Mouse (Mus musculus) lung, embryonic 15.5 days (tissue): ENCODE data around the gene Adig. TPM values are rescaled to one million over a fixed set of nuclear protein-coding genes. Genes with fewer than 3 reads are reported as not detected.

ENCODE experiments used
- ATAC-seq: fragments of 200-750 bp; cut with Nextera tagmentation; 2 replicates; pipeline ENCODE4 v1.8.0; 2017; ENCODE audit warnings: moderate number of reproducible peaks, borderline replicate concordance; ENCODE audit not compliant: low FRiP score, low TSS enrichment; ENCODE audit errors: extremely low read depth
- H3K27ac ChIP-seq: fragments of 300-500 bp; sonication (generic); 2 replicates; pipeline ENCODE4 v1.5.1; 2015; ENCODE audit warnings: moderate library complexity, mild to moderate bottlenecking, inconsistent platforms
- H3K27me3 ChIP-seq: fragments of 300-500 bp; sonication (generic); 2 replicates; pipeline ENCODE4 v1.6.1; 2015; ENCODE audit warnings: inconsistent platforms
- H3K36me3 ChIP-seq: fragments of 300-500 bp; sonication (generic); 2 replicates; pipeline ENCODE4 v1.6.1; 2015; ENCODE audit warnings: inconsistent platforms
- H3K4me1 ChIP-seq: fragments of 300-500 bp; sonication (generic); 2 replicates; pipeline ENCODE4 v1.6.1; 2015; ENCODE audit warnings: inconsistent platforms
- H3K4me2 ChIP-seq: fragments of 300-500 bp; sonication (generic); 2 replicates; pipeline ENCODE4 v1.6.1; 2015; ENCODE audit warnings: inconsistent platforms, mild to moderate bottlenecking, moderate library complexity
- H3K4me3 ChIP-seq: fragments of 300-500 bp; sonication (generic); 2 replicates; pipeline ENCODE4 v1.5.1; 2015; ENCODE audit warnings: mild to moderate bottlenecking, inconsistent platforms
- H3K9ac ChIP-seq: fragments of 300-500 bp; sonication (generic); 2 replicates; pipeline ENCODE4 v1.6.1; 2015; ENCODE audit warnings: inconsistent platforms
- H3K9me3 ChIP-seq: fragments of 300-500 bp; sonication (generic); 2 replicates; pipeline ENCODE4 v1.6.1; 2016; ENCODE audit warnings: inconsistent platforms
- WGBS: fragments of 180-500 bp; shearing (Covaris S2); methylation state at CpG from one replicate; pipeline ENCODE4 v1.1.7; 2015; 5-methylcytosine and 5-hydroxymethylcytosine counted together
- polyA plus RNA-seq: library from polyadenylated mRNA; unstranded; fragments of >200 nt; fragmentation: Nextera tagmentation; extraction: Ambion mirVana; gene quantifications from 2 replicates; pipeline ENCODE4 v1.2.1, GENCODE M21; 2015

The Adig gene
- not detected in 2 replicates for polyA plus RNA-seq

DNA sequence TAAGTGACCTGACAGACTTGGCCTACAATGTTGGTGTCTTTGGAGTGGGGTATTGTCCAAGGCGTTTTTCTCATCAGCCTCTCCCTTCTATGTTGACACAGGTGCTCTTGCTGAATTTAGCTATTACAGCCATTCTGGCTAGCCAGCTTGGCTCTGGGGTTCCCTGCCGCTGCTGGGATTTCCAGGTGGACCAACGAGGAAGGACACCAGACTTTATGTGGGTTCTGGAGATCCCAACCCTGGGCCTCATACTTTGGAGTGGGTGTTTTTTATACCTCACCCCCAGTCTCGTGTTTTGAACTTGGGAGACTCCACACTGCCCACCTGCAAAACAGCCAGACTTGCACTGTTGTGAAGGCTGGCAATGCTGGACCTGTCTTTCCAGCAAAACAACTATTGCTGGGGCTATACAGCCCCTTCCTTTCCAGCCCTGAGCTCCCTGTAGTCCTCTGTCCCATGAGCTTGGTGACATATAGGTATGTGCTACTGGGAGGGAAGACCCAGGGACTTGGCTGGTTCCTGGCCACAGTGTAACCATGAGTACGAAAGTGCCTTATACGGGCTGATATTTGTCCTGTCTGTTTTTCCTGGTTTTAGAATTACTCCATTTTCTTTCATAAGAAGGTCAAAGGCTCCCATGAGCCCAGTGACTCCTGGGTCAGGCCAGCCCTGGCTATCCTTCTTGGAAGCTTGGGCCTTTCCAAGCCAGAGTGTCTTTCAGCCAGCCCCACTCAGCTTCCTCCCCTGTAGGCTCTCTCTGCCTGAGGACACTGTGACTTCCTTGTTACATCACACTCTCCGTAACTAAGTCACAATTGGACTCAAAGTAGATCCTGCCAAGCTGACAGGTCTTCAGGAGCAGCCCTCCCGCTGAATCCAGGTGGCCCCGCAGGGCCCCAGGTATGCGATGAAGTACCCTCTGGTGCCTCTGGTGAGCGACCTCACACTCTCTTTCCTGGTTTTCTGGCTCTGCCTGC, at the start of gene Adig:
Adig (plus strand) TSS at position 777 of the 977 bp plus-strand sequence.
- Histone ChIP-seq H3K4me3 (no peak within 1 kb of the TSS), H3K27ac (peak within 1 kb of the TSS; percentile 36), H3K9me3 (no peaks in the 10 kb centered on the region), H3K27me3 (no peaks in the 10 kb centered on the region), H3K36me3 (peaks cover 17% of the 10 kb centered on the region), H3K4me1 (peaks cover 7% of the 10 kb centered on the region; the same call in 1 of the 2 replicates), H3K9ac (no peak within 1 kb of the TSS), H3K4me2 (no peak within 1 kb of the TSS)
- ATAC-seq, result no peak
- WGBS, result 51% methylated on average over 11 of the region's 11 CpGs

- H3K4me2 ChIP-seq, result no peak overlapping the region
- no peaks in the 10 kb centered on the region for H3K27me3 ChIP-seq
- H3K9ac ChIP-seq, result no peak overlapping the region
- H3K36me3 ChIP-seq, result peaks cover 47% of the 10 kb centered on the region
- no peak for ATAC-seq
- 88% methylated on average over 4 of the region's 4 CpGs for WGBS
- no peak overlapping the region for H3K4me3 ChIP-seq
- no peak overlapping the region for H3K27ac ChIP-seq
- no peaks in the 10 kb centered on the region for H3K9me3 ChIP-seq
- no peaks in the 10 kb centered on the region for H3K4me1 ChIP-seq
These were observed 46.0 kb upstream of the Adig start for GRCm38 (mm10) chr2:158456451-158456850.

GRCm38 (mm10) chr2:158457610-158458009, 44.8 kb upstream of the Adig start:
- no peak for ATAC-seq
- Histone ChIP-seq H3K4me1 (no peaks in the 10 kb centered on the region), H3K9me3 (no peaks in the 10 kb centered on the region), H3K36me3 (peaks cover 55% of the 10 kb centered on the region), H3K27me3 (no peaks in the 10 kb centered on the region), H3K27ac (no peak overlapping the region), H3K9ac (no peak overlapping the region), H3K4me3 (no peak overlapping the region), H3K4me2 (no peak overlapping the region)
- 84% methylated on average over 1 of the region's 1 CpGs for WGBS

GRCm38 (mm10) chr2:158462450-158462849, 40.0 kb upstream of the Adig start:
- no peak overlapping the region for H3K27ac ChIP-seq
- no peaks in the 10 kb centered on the region for H3K27me3 ChIP-seq
- peaks cover 66% of the 10 kb centered on the region for H3K36me3 ChIP-seq
- ATAC-seq, result no peak
- H3K4me3 ChIP-seq, result no peak overlapping the region
- H3K4me2 ChIP-seq, result no peak overlapping the region
- H3K9me3 ChIP-seq, result no peaks in the 10 kb centered on the region
- 70% methylated on average over 1 of the region's 1 CpGs for WGBS
- no peaks in the 10 kb centered on the region for H3K4me1 ChIP-seq
- H3K9ac ChIP-seq, result no peak overlapping the region

DNA sequence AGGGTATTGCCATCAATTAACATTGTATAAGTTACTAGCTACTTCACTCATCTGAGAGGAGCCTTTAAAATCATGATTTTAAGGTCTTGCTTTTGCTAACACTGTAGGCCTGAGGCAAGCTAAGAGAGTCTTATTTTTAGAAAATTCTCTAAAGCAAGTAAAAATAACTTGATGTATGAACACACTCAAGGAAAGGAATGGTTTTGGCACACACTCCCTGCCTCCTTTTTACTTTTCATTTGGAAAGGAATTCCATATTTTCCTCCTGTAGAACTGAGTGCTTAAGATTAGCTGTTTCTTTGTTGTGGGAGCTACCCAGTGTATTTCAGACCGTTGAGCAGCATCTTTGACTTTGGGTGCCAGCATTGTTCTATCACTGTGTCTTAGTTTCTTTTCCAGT, 28.3 kb upstream of the Adig start:
- H3K27ac ChIP-seq, result no peak overlapping the region
- 87% methylated on average over 1 of the region's 1 CpGs for WGBS
- no peak overlapping the region for H3K4me3 ChIP-seq
- H3K27me3 ChIP-seq, result no peaks in the 10 kb centered on the region
- no peak overlapping the region for H3K9ac ChIP-seq
- H3K4me1 ChIP-seq, result no peaks in the 10 kb centered on the region
- no peak for ATAC-seq
- no peak overlapping the region for H3K4me2 ChIP-seq
- peaks cover 59% of the 10 kb centered on the region for H3K36me3 ChIP-seq
- H3K9me3 ChIP-seq, result no peaks in the 10 kb centered on the region

- ATAC-seq, result no peak
- no peak overlapping the region for H3K4me2 ChIP-seq
- peaks cover 60% of the 10 kb centered on the region for H3K36me3 ChIP-seq
- no peaks in the 10 kb centered on the region for H3K9me3 ChIP-seq
- H3K9ac ChIP-seq, result no peak overlapping the region
- H3K27me3 ChIP-seq, result no peaks in the 10 kb centered on the region
- WGBS, result 67% methylated on average over 3 of the region's 3 CpGs
- H3K4me1 ChIP-seq, result no peaks in the 10 kb centered on the region
- H3K4me3 ChIP-seq, result no peak overlapping the region
- H3K27ac ChIP-seq, result no peak overlapping the region
These were observed 24.8 kb upstream of the Adig start for GRCm38 (mm10) chr2:158477640-158478039.

DNA sequence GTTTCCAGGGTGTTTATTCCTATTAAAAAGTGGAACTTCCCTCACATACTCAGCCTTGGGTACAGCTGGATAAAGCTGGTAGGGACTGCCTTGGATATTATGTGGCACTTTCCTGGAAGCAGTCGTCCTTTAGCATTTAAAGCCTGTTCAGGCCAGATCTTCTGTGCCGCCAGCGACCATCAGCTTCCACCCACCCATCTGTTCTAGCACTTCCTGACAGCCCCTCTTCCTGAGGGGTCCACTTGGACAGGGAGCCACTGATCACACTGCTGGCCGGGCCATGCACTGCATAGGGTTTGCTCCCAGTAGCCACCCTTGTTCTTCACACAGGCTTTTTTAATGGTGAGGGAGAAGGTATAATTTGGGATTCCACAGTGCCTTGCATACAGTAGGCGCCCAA, 4.0 kb upstream of the Adig start:
- Histone ChIP-seq H3K36me3 (peaks cover 43% of the 10 kb centered on the region), H3K9ac (no peak overlapping the region), H3K4me3 (no peak overlapping the region), H3K27me3 (no peaks in the 10 kb centered on the region), H3K27ac (no peak overlapping the region), H3K9me3 (no peaks in the 10 kb centered on the region), H3K4me2 (no peak overlapping the region), H3K4me1 (peaks cover 7% of the 10 kb centered on the region; the same call in 1 of the 2 replicates)
- WGBS, result 87% methylated on average over 5 of the region's 5 CpGs
- no peak for ATAC-seq

- Histone ChIP-seq H3K9me3 (no peaks in the 10 kb centered on the region), H3K4me1 (peaks cover 7% of the 10 kb centered on the region; the same call in 1 of the 2 replicates), H3K36me3 (peaks cover 10% of the 10 kb centered on the region; the same call in 1 of the 2 replicates), H3K9ac (no peak overlapping the region), H3K4me3 (no peak overlapping the region), H3K4me2 (no peak overlapping the region), H3K27me3 (no peaks in the 10 kb centered on the region), H3K27ac (0 out of 2 replicates have a peak overlapping the region, but pooled peaks have one; percentile 36)
- ATAC-seq, result no peak
- 67% methylated on average over 7 of the region's 7 CpGs for WGBS
These were observed 814 bp downstream of the Adig start for GRCm38 (mm10) chr2:158503226-158503625.

DNA sequence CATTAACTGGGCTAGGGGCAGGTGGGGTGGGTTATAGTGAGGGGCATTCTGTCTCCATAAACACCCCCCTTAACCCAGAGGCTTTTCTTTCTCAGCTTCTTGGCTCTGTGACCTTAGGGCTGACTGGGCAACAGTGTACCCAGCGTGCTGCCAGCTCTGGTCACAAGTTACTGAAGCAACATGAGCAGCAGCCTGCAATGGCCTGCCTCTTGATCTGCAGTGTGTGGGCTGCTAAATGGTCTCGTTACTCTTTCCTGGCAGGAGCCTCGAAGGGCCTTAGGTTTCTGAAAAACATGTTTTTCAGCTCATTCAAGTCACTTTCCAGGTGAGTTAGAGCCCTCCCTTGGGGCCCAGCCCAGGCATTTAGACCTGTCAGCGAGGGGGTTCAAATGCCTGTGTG, 1.3 kb downstream of the Adig start:
- no peak for ATAC-seq
- 57% methylated on average over 4 of the region's 4 CpGs for WGBS
- H3K4me3 ChIP-seq, result no peak overlapping the region

GRCm38 (mm10) chr2:158506475-158506874, 4.1 kb downstream of the Adig start:
- no peak overlapping the region for H3K9ac ChIP-seq
- no peak overlapping the region for H3K4me3 ChIP-seq
- H3K27ac ChIP-seq, result no peak overlapping the region
- peaks cover 7% of the 10 kb centered on the region; the same call in 1 of the 2 replicates for H3K4me1 ChIP-seq
- no peaks in the 10 kb centered on the region for H3K36me3 ChIP-seq
- WGBS, result 72% methylated on average over 5 of the region's 5 CpGs
- no peaks in the 10 kb centered on the region for H3K9me3 ChIP-seq
- no peak for ATAC-seq
- no peak overlapping the region for H3K4me2 ChIP-seq
- H3K27me3 ChIP-seq, result no peaks in the 10 kb centered on the region

More for the DNA sequence above, 1.3 kb downstream of the Adig start:
- H3K27me3 ChIP-seq, result no peaks in the 10 kb centered on the region
- H3K9ac ChIP-seq, result no peak overlapping the region
- H3K27ac ChIP-seq, result no peak overlapping the region
- no peak overlapping the region for H3K4me2 ChIP-seq
- peaks cover 9% of the 10 kb centered on the region; the same call in 1 of the 2 replicates for H3K36me3 ChIP-seq
- H3K4me1 ChIP-seq, result peaks cover 7% of the 10 kb centered on the region; the same call in 1 of the 2 replicates
- H3K9me3 ChIP-seq, result no peaks in the 10 kb centered on the region

GRCm38 (mm10) chr2:158507046-158507445, 4.6 kb downstream of the Adig start:
- H3K9me3 ChIP-seq, result no peaks in the 10 kb centered on the region
- no peaks in the 10 kb centered on the region for H3K27me3 ChIP-seq
- H3K27ac ChIP-seq, result no peak overlapping the region
- H3K4me1 ChIP-seq, result peaks cover 5% of the 10 kb centered on the region; the same call in 1 of the 2 replicates
- ATAC-seq, result no peak
- no peak overlapping the region for H3K4me2 ChIP-seq
- H3K36me3 ChIP-seq, result no peaks in the 10 kb centered on the region
- 85% methylated on average over 10 of the region's 10 CpGs for WGBS
- H3K9ac ChIP-seq, result no peak overlapping the region
- H3K4me3 ChIP-seq, result no peak overlapping the region

- Histone ChIP-seq H3K9me3 (no peaks in the 10 kb centered on the region), H3K9ac (no peak overlapping the region), H3K4me1 (no peaks in the 10 kb centered on the region), H3K36me3 (no peaks in the 10 kb centered on the region), H3K4me2 (no peak overlapping the region), H3K4me3 (no peak overlapping the region), H3K27ac (peak overlapping the region; percentile 29; the same call in 1 of the 2 replicates), H3K27me3 (no peaks in the 10 kb centered on the region)
- ATAC-seq, result peak; percentile 58
- 46% methylated on average over 6 of the region's 6 CpGs for WGBS
These were observed 8.3 kb downstream of the Adig start for GRCm38 (mm10) chr2:158510665-158511064.
